Mouse (Mus musculus) lung, embryonic 16.5 days (tissue): ENCODE measurements around the gene Rab11fip4. TPM values are rescaled to one million over a fixed set of nuclear protein-coding genes. Genes with fewer than 3 reads are reported as not detected.

Experiments
- ATAC-seq: fragments of 200-750 bp; cut with Nextera tagmentation; 2 replicates; pipeline ENCODE4 v1.8.0; 2017; ENCODE audit warnings: low read depth, mild to moderate bottlenecking, moderate library complexity
- H3K27ac ChIP-seq: fragments of 300-500 bp; sonication (generic); 2 replicates; pipeline ENCODE4 v1.5.1; 2014; ENCODE audit warnings: mild to moderate bottlenecking, control low read depth, low read length
- H3K27me3 ChIP-seq: fragments of 300-500 bp; sonication (generic); 2 replicates; pipeline ENCODE4 v1.6.1; 2014; ENCODE audit warnings: low read depth, low read length, mixed read lengths; ENCODE audit not compliant: control insufficient read depth, insufficient read depth
- H3K36me3 ChIP-seq: fragments of 300-500 bp; sonication (generic); 2 replicates; pipeline ENCODE4 v1.6.1; 2014; ENCODE audit warnings: low read length; ENCODE audit not compliant: control insufficient read depth, insufficient read depth
- H3K4me1 ChIP-seq: fragments of 300-500 bp; sonication (generic); replicated peaks from 2 replicates; pipeline ENCODE4 v1.6.1; 2014; ENCODE audit warnings: low read length, mixed read lengths; ENCODE audit not compliant: control insufficient read depth, insufficient read depth
- H3K4me2 ChIP-seq: fragments of 300-500 bp; sonication (generic); 2 replicates; pipeline ENCODE4 v1.6.1; 2014; ENCODE audit warnings: low read depth, low read length, control low read depth
- H3K4me3 ChIP-seq: fragments of 300-500 bp; sonication (generic); 2 replicates; pipeline ENCODE4 v1.5.1; 2014; ENCODE audit warnings: mild to moderate bottlenecking, low read length, control low read depth
- H3K9ac ChIP-seq: fragments of 300-500 bp; sonication (generic); 2 replicates; pipeline ENCODE4 v1.6.1; 2014; ENCODE audit warnings: low read length, control low read depth
- H3K9me3 ChIP-seq: fragments of 300-500 bp; sonication (generic); 2 replicates; pipeline ENCODE4 v1.6.1; 2016; ENCODE audit warnings: low read length; ENCODE audit not compliant: control insufficient read depth
- WGBS: fragments of 180-500 bp; shearing (Covaris S2); extraction: QIAGEN DNeasy Blood & Tissue Kit; methylation state at CpG from one replicate; pipeline ENCODE4 v1.1.7; 2014; 5-methylcytosine and 5-hydroxymethylcytosine counted together
- polyA plus RNA-seq: library from polyadenylated mRNA; unstranded; fragments of >200 nt; fragmentation: Nextera tagmentation; extraction: Ambion mirVana; gene quantifications from 2 replicates; pipeline ENCODE4 v1.2.1, GENCODE M21; 2015

Rab11fip4 gene
- 1.9 and 2.0 TPM in 2 replicates for polyA plus RNA-seq

DNA sequence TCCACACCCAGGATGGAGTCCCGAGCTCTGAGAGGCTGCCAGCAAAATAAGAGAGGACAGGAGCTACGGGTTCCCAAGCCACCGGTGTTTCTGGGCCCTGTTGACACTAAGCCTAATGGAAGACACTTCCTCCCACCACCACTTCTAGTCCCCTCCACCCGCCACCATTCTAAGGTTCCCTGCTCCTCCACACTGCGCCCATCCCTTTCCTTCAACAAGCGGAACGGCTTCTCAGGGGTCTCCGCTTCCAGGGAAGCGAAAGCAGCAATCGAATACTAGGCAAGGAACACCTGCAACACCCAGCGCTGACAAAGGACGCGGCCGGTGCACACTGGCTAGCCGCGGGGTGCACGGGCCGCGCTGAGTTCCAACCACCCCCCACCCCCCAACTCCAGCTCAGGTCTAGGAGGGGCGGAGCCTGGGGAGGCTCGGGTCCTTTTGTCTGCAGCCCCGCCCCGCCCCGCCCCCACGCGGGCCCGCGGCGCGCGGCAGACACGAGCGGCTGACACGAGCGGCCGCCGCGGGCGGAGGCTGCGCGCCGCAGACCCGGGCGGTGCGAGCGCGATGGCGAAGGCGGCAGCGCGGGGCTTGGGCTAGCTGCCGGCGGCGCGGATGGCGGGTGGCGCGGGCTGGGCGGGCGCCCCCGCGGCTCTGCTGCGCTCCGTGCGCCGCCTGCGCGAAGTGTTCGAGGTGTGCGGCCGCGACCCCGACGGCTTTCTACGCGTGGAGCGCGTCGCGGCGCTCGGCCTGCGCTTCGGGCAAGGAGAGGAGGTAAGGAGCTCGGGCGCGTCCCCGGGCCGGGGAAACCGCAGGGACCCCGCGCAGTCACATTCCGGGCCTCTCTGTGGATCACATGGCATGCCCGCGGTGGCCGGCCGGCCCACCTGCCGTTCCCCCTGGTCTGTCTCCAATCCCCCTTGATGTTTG lies at the start of gene Rab11fip4:
Rab11fip4 (plus strand) TSS at position 549 of the 927 bp plus-strand sequence.
- Histone ChIP-seq H3K27me3 (peaks cover 37% of the 10 kb centered on the region), H3K27ac (no peak within 1 kb of the TSS), H3K4me3 (peak within 1 kb of the TSS; percentile 60), H3K4me2 (peak within 1 kb of the TSS; percentile 97), H3K36me3 (no peaks in the 10 kb centered on the region), H3K4me1 (peaks cover 8% of the 10 kb centered on the region), H3K9ac (peak within 1 kb of the TSS; percentile 52), H3K9me3 (no peaks in the 10 kb centered on the region)
- under 1% methylated on average over 69 of the region's 98 CpGs for WGBS
- peak; percentile 51; the same call in 1 of the 2 replicates for ATAC-seq

DNA sequence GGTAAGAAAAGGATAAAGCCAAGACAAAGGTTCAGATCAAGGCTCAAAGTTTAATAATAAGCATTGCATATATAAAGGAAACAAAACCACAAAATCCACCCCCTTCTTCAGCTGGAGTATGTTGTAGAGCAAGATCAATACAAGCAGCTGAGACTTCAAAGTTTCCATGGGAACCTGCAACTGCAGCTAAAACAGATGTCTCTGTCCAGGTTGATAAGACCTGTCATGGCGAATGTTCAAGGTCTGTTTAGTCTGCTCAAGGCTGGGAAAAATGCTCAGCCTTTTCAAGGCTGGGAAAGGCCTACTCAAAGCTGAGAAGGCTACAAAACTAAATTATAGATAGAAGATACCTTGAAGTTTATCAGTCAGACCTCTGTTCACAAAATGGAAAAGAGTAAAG lies 38.4 kb upstream of the Rab11fip4 start:
- Histone ChIP-seq H3K9ac (no peak overlapping the region), H3K4me3 (no peak overlapping the region), H3K27ac (no peak overlapping the region), H3K9me3 (no peaks in the 10 kb centered on the region), H3K36me3 (peaks cover 24% of the 10 kb centered on the region), H3K27me3 (no peaks in the 10 kb centered on the region), H3K4me2 (no peak overlapping the region), H3K4me1 (no peaks in the 10 kb centered on the region)
- WGBS, result 59% methylated on average over 1 of the region's 1 CpGs
- no peak for ATAC-seq

DNA sequence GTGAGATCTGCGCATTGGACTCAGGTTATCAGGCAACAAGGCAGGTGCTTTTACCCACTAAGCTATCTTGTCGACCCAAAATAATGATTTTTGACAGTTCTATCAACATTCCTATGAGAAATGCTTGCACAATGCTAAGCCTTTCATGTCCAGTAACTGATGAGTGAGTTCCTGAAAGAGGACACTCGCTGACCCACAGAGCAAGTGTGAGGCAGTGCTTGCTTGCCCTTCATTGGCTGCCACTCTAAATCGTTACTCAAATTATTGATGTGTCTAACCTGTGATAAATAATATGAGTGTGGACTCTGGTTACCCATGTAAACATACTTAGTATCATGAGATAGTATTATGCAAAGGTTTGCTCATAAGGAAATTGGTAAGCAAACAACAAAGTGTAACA lies 30.5 kb upstream of the Rab11fip4 start:
- peaks cover 19% of the 10 kb centered on the region for H3K36me3 ChIP-seq
- no peak for ATAC-seq

DNA sequence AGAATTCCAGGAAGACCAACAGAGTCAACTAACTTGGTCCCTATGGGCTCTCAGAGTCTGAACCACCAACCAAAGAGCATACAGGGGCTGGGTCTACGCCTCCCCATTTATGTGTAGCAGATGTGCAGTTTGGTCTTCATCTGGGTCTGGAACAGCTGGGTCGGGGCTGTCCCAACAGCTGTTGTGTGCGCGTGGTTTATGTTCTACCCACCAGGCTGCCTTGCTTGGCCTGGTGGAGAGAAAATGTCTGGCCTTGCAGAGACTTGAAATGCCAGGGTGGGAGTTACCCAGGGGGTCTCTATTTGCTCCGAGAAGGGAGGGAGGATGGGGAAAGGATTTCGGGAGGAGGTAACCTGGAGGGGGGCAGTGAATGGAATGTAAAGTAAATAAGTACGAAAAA lies 27.5 kb upstream of the Rab11fip4 start:
- peaks cover 24% of the 10 kb centered on the region for H3K36me3 ChIP-seq
- no peak for ATAC-seq
- no peaks in the 10 kb centered on the region for H3K4me1 ChIP-seq
- no peak overlapping the region for H3K27ac ChIP-seq
- H3K4me3 ChIP-seq, result no peak overlapping the region
- H3K9me3 ChIP-seq, result no peaks in the 10 kb centered on the region
- no peaks in the 10 kb centered on the region for H3K27me3 ChIP-seq
- H3K4me2 ChIP-seq, result no peak overlapping the region
- WGBS, result 89% methylated on average over 7 of the region's 7 CpGs
- no peak overlapping the region for H3K9ac ChIP-seq

More for the DNA sequence above, 30.5 kb upstream of the Rab11fip4 start:
- no peaks in the 10 kb centered on the region for H3K27me3 ChIP-seq
- no peak overlapping the region for H3K4me2 ChIP-seq
- H3K4me3 ChIP-seq, result no peak overlapping the region
- no peaks in the 10 kb centered on the region for H3K4me1 ChIP-seq
- H3K9me3 ChIP-seq, result no peaks in the 10 kb centered on the region
- 86% methylated on average over 4 of the region's 4 CpGs for WGBS
- no peak overlapping the region for H3K9ac ChIP-seq
- H3K27ac ChIP-seq, result no peak overlapping the region

DNA sequence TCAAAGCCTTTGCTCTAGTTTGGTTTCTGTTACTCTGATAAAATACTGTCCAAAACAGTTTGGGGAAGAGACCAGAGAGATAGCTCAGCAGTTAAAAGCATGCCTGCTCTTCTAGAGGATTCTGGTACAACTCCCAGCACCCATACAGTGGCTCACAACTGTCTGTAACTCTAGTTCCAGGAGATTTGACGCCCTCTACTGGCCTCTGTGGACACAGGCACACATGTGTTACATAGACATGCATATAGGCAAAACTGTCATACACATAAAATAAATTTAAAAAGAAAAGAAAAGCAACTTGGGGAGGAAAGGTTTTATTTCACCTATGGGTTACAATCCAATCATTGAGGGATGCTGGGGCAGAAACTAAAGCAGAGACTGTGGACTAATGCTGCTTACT lies 24.1 kb upstream of the Rab11fip4 start:
- H3K36me3 ChIP-seq, result peaks cover 36% of the 10 kb centered on the region
- WGBS, result 58% methylated on average over 1 of the region's 1 CpGs
- H3K9ac ChIP-seq, result no peak overlapping the region
- no peak overlapping the region for H3K4me3 ChIP-seq
- no peak overlapping the region for H3K4me2 ChIP-seq
- no peak overlapping the region for H3K27ac ChIP-seq
- no peaks in the 10 kb centered on the region for H3K27me3 ChIP-seq
- no peaks in the 10 kb centered on the region for H3K9me3 ChIP-seq
- H3K4me1 ChIP-seq, result no peaks in the 10 kb centered on the region
- no peak for ATAC-seq

DNA sequence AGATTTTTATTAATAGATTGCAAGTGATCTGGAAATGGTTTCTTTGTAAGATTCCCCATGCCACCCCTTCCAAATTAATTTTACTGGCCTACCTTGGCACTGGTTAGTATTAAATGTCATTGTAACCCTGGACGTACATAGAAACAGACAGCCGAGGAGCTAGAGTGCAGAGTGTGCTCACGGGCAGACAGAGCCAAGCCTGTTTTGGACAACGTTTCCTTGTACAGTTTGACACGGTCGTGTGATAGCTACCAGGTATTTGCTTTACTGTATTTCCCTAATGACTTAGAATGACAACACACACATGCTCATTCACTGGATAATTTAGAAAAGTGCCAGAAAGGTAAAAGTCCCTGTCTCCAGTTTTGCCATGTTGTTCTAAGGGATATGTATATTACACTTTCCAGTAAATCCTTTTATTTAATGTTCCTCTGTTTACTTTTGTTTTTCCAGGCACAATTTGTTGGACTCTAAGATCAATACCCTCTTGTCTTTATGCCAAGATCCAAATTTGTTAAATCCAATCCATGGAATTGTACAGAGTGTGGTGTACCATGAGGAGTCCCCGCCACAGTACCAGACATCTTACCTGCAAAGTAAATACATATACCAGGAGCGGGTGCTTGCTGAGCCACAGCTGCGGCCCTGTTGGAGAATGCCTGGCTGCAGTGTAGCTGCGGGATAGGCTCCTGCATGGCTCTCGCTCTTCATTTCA lies 22.7 kb upstream of the Rab11fip4 start:
- 82% methylated on average over 11 of the region's 11 CpGs for WGBS

DNA sequence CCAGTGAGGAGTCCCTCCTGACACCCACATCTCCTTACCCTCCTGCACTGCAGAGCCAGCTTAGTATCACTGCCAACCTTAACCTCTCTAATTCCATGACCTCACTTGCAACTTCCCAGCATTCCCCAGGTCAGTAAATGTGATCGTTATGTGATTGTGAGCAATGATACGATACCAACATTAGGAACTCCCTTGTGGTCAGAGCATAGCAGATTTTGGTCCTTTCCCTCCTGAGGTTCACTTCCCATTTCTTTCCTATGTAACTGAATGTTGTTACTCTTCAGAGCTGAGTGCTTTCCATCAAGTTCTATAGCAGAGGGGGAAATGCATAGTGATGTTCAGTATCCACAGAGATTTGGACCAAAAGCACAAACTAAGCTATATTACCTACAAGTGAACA lies 20.7 kb upstream of the Rab11fip4 start:
- Histone ChIP-seq H3K4me3 (no peak overlapping the region), H3K36me3 (peaks cover 36% of the 10 kb centered on the region), H3K4me2 (no peak overlapping the region), H3K9me3 (no peaks in the 10 kb centered on the region), H3K4me1 (no peaks in the 10 kb centered on the region), H3K9ac (no peak overlapping the region), H3K27ac (no peak overlapping the region), H3K27me3 (no peaks in the 10 kb centered on the region)
- 90% methylated on average over 2 of the region's 2 CpGs for WGBS
- ATAC-seq, result no peak

More for the DNA sequence above, 22.7 kb upstream of the Rab11fip4 start:
- Histone ChIP-seq H3K9me3 (no peaks in the 10 kb centered on the region), H3K36me3 (peaks cover 36% of the 10 kb centered on the region), H3K4me1 (no peaks in the 10 kb centered on the region), H3K9ac (no peak overlapping the region), H3K27ac (no peak overlapping the region), H3K4me3 (no peak overlapping the region), H3K27me3 (no peaks in the 10 kb centered on the region), H3K4me2 (no peak overlapping the region)
- ATAC-seq, result no peak

DNA sequence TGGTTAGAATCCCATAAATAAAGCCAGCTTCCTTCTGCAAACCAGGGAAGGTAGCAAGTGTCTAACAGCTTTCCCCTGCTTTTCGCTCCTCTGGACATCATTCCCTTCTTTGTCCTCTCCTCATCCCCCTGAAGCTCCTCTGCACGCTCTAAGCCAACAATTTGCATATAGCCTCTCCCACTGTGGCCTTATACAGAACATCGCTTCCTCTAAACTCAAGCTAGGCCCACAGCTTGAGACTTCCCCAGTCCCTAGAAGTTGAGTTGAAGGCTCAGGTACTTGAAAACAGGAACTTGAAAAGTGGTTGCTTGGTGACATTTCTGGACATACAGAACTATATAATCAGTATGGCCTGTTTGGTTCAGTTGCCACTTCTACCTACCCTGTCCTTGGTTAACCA lies 17.2 kb upstream of the Rab11fip4 start:
- Histone ChIP-seq H3K27me3 (no peaks in the 10 kb centered on the region), H3K4me3 (no peak overlapping the region), H3K27ac (no peak overlapping the region), H3K4me2 (no peak overlapping the region), H3K4me1 (no peaks in the 10 kb centered on the region), H3K9me3 (no peaks in the 10 kb centered on the region), H3K36me3 (peaks cover 34% of the 10 kb centered on the region), H3K9ac (no peak overlapping the region)
- 79% methylated on average over 3 of the region's 3 CpGs for WGBS
- ATAC-seq, result no peak

DNA sequence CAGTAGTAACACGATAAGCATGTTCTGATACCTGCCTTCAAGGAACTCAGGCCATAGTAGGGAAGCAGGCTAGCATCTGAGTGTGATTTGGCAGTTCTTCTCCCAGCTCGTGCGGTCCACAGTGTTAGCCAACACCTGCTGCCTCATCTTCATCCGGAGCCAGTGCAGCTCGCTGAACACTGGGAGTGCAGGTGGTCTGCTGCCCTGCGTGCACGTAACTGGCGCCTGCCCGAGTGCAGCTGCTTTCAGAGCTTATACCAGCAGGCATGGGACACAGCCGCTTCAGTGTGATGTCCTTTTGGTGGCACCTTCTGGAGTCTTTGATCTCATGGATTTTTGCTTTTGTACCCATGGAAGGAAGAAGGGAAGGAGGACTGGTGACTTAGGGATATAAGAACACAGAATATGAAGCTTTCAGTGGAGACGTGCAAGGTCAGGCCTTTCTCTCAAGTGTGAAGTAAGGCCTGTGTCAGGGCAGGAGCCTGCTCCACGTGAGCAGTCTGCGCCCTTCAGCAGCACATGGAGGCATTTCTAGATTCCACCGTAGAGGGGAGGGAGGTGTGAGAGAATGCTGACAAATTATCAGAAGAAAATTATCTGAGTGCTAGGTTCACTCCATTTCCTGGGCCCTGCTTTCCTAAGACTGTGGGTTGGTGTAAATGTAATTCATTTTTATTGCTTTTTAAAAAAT lies 15.5 kb upstream of the Rab11fip4 start:
- Histone ChIP-seq H3K9me3 (no peaks in the 10 kb centered on the region), H3K4me1 (no peaks in the 10 kb centered on the region), H3K4me3 (no peak overlapping the region), H3K36me3 (peaks cover 27% of the 10 kb centered on the region), H3K27me3 (no peaks in the 10 kb centered on the region), H3K4me2 (no peak overlapping the region), H3K27ac (no peak overlapping the region), H3K9ac (no peak overlapping the region)
- ATAC-seq, result no peak
- 80% methylated on average over 14 of the region's 14 CpGs for whole genome bisulfite sequencing
